Mouse (Mus musculus): ENCODE results near the gene Smok2a.
"Not testable (repeated sequence)": the region's sequence is repeated elsewhere in the genome, so short reads cannot be mapped to it uniquely, and the experiment has no call there.

Gene Smok2a

DNA sequence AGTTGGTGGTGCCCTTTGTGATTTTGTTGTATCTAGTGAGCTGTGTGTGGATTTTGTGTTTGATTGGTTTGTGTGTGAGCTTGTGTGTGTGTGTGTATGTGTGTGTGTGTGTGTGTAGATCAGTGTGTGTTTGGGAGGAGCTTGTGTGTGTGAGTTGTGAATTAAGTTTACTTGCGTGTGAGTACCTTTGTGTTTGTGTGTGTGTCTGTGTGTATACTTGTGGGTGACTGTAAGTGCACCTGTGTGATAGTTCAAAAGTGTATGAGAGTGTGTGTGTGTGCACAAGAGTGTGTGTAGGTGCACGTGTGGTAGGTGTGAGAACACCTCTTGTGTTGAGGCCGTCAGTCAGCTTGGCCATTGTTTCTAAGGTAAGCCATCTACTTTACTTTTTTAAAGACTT is at the start of gene Smok2a:
Smok2a (plus strand) TSS at position 301 of the 400 bp plus-strand sequence.
- Histone ChIP-seq H3K27me3 (ENCODE audit: control insufficient read depth, insufficient read depth, low read length, poor library complexity, severe bottlenecking) (no peaks in the 10 kb centered on the region), H3K36me3 (ENCODE audit: control insufficient read depth, insufficient read depth, low read length, poor library complexity, severe bottlenecking) (no peaks in the 10 kb centered on the region)
- no peak for DNase-seq (ENCODE audit: low read depth, low spot score)

GRCm38 (mm10) chr17:13173578-13173977 is 47.4 kb upstream of the Smok2a start:
- DNase-seq (ENCODE audit: low read depth, low spot score); H3K36me3 ChIP-seq (ENCODE audit: control insufficient read depth, insufficient read depth, low read length, poor library complexity, severe bottlenecking); H3K27me3 ChIP-seq (ENCODE audit: control insufficient read depth, insufficient read depth, low read length, poor library complexity, severe bottlenecking): not testable (repeated sequence)

DNA sequence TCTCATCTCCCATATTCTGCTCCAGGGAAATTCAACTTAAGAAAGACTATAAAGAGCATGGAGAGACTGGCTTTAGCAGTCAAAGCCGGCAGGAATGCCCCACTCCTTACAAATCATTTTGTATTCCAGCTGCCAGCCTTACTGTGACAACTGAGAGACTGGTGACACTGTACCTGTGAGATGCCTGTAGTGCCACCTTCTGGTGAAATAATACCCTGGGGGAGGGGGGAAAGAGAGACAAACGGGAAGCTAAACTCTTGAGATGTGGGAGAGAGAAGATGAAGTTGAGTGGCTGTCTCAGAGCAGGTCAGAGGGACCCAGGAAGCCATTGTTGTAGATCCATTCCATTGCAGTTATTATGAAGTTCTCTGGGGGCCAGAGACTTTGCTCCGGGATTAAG is 47.0 kb upstream of the Smok2a start:
- not testable (repeated sequence) for H3K27me3 ChIP-seq (ENCODE audit: control insufficient read depth, insufficient read depth, low read length, poor library complexity, severe bottlenecking); DNase-seq (ENCODE audit: low read depth, low spot score); H3K36me3 ChIP-seq (ENCODE audit: control insufficient read depth, insufficient read depth, low read length, poor library complexity, severe bottlenecking)

- not testable (repeated sequence) for DNase-seq (ENCODE audit: low read depth, low spot score); H3K27me3 ChIP-seq (ENCODE audit: control insufficient read depth, insufficient read depth, low read length, poor library complexity, severe bottlenecking); H3K36me3 ChIP-seq (ENCODE audit: control insufficient read depth, insufficient read depth, low read length, poor library complexity, severe bottlenecking)
These were observed 45.4 kb upstream of the Smok2a start for GRCm38 (mm10) chr17:13175609-13176008.

GRCm38 (mm10) chr17:13177796-13178195 is 43.2 kb upstream of the Smok2a start:
- DNase-seq (ENCODE audit: low read depth, low spot score); H3K36me3 ChIP-seq (ENCODE audit: control insufficient read depth, insufficient read depth, low read length, poor library complexity, severe bottlenecking); H3K27me3 ChIP-seq (ENCODE audit: control insufficient read depth, insufficient read depth, low read length, poor library complexity, severe bottlenecking): not testable (repeated sequence)

DNA sequence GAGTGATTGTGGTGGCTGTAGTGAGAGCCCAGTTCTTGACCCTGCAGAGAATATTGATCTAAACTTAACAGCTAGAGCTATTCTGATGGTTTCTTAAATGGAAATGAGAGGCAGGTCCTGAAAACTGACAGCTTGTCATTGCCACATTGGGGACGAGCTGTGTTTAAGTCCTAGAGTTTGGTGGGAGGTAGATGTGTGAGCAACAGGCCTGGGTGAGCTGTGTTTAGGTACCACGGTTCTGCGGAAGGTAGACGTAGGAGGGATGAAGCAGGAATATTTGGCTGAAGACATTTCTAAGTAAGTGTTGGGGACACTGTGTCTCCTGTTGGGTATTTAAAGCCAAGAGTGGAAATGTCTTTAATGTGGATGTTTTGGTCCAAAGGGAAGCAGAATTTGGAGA is 42.0 kb upstream of the Smok2a start:
- H3K36me3 ChIP-seq (ENCODE audit: control insufficient read depth, insufficient read depth, low read length, poor library complexity, severe bottlenecking); H3K27me3 ChIP-seq (ENCODE audit: control insufficient read depth, insufficient read depth, low read length, poor library complexity, severe bottlenecking); DNase-seq (ENCODE audit: low read depth, low spot score): not testable (repeated sequence)

GRCm38 (mm10) chr17:13180491-13180890 is 40.5 kb upstream of the Smok2a start:
- not testable (repeated sequence) for DNase-seq (ENCODE audit: low read depth, low spot score); H3K27me3 ChIP-seq (ENCODE audit: control insufficient read depth, insufficient read depth, low read length, poor library complexity, severe bottlenecking)

DNA sequence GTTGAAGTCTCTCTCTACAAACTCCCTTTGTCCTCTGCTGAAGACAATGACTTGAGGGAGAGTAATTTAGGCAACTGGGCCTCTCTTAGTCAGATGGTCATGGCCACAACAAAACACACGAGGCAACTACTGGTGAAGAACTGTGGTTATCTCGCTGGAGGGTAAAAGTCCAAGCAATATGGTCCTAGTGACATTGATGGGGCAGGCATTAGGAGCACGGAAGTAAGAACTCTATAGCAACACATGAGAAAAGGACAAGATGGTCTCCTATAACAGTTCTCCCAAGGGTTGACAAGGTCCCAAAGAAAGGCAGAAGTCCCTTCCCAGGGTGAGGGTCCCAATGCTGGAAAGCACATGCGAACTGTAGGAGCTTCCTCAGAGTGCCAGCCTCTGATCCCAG is 38.3 kb upstream of the Smok2a start:
- H3K36me3 ChIP-seq (ENCODE audit: control insufficient read depth, insufficient read depth, low read length, poor library complexity, severe bottlenecking); DNase-seq (ENCODE audit: low read depth, low spot score); H3K27me3 ChIP-seq (ENCODE audit: control insufficient read depth, insufficient read depth, low read length, poor library complexity, severe bottlenecking): not testable (repeated sequence)

More at GRCm38 (mm10) chr17:13180491-13180890, 40.5 kb upstream of the Smok2a start:
- not testable (repeated sequence) for H3K36me3 ChIP-seq (ENCODE audit: control insufficient read depth, insufficient read depth, low read length, poor library complexity, severe bottlenecking)

DNA sequence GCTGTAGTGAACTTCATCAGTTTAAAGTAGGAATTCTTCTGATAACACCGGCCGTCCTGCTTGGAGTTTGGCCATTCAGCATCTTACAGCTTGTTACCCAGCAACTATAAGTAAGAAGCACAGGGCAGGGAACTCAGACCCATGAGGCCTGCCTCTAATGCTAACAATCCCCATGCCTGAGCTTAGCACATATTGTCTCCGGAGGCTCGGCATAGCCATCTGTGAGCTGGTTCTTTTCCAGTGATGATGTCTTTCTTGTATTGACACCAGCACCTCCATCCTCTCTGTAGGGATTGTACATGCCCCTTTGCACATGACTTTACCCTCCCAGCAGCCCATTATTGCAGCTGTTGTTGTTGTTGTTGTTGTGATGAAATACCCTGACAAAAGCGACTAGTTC is 36.5 kb upstream of the Smok2a start:
- H3K27me3 ChIP-seq (ENCODE audit: control insufficient read depth, insufficient read depth, low read length, poor library complexity, severe bottlenecking); H3K36me3 ChIP-seq (ENCODE audit: control insufficient read depth, insufficient read depth, low read length, poor library complexity, severe bottlenecking); DNase-seq (ENCODE audit: low read depth, low spot score): not testable (repeated sequence)

DNA sequence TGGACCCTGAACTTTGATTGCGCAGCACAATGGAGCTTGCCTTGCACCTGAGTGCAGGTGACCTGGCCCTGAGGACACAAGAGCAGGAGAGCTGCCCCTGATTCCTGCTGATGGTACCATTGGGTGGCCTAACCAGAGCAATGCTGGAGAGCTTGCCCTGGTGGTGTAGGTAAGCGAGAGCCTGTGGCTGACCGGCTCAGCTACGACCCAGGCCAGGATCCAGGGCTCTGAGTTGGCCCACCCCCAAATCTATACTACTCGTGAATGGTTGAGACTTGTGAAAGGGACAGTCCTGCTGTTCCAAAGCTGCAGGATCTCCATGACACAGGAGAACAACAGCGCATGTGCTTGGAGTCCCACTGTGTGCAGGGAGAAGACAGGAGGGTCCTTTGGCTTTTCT is 34.4 kb upstream of the Smok2a start:
- H3K27me3 ChIP-seq (ENCODE audit: control insufficient read depth, insufficient read depth, low read length, poor library complexity, severe bottlenecking); DNase-seq (ENCODE audit: low read depth, low spot score); H3K36me3 ChIP-seq (ENCODE audit: control insufficient read depth, insufficient read depth, low read length, poor library complexity, severe bottlenecking): not testable (repeated sequence)

DNA sequence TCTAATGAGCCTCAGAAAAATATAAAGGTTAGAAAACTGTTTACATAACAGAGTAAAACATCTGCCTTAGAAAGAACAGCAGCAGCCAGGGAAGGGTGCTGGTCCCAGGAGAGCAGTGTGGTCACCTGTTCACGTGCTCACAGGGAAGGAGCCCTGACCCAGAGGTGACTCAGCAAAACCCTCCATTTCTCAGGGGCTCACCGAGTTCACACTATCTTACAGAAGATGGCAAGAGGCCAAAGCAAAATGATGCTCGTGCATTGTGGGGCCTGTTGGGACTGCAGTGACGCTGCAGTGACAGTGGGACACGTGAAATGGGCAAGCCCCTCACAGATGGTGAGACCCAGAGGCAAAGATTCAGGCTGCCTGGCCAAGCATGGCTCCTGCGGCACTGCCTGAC is 33.4 kb upstream of the Smok2a start:
- not testable (repeated sequence) for H3K27me3 ChIP-seq (ENCODE audit: control insufficient read depth, insufficient read depth, low read length, poor library complexity, severe bottlenecking); DNase-seq (ENCODE audit: low read depth, low spot score); H3K36me3 ChIP-seq (ENCODE audit: control insufficient read depth, insufficient read depth, low read length, poor library complexity, severe bottlenecking)

- H3K36me3 ChIP-seq (ENCODE audit: control insufficient read depth, insufficient read depth, low read length, poor library complexity, severe bottlenecking); DNase-seq (ENCODE audit: low read depth, low spot score): not testable (repeated sequence)
These were observed 32.1 kb upstream of the Smok2a start for GRCm38 (mm10) chr17:13188846-13189245.

DNA sequence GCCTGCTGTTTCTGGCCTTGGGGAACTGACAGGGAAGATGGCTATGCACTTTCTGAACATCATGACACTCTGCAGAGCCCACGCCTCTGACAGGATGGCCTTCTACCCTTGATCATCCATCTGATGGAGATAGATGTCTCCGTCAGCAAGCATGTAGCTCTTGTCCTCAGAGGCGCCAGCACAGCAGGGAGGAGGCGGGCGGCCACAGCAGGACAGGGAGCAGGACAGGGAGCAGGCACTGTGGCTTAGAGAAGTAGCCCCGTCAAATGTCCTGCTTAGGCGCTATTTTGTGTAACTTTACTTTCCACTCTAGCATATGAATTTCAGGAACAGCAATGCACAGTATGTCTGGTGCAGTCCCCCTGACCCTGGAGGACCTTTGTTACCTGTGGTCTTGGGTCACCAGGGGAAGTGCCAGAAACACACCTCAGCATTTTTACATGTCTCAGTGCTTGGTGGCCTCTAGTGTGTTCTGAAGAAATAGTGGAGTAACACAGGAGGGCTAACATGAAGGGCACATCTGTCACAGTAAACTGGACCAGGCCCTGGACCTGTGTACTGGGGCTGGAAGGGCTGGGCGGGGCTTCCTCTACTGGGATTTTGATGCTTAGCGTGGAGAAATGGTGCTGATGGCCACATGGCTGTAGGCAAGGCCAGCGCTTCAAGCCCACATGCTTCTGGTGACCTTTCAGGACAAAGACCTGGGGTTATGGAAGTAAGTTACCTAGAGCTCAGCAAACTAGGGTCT is 30.0 kb upstream of the Smok2a start:
- not testable (repeated sequence) for H3K36me3 ChIP-seq (ENCODE audit: control insufficient read depth, insufficient read depth, low read length, poor library complexity, severe bottlenecking); DNase-seq (ENCODE audit: low read depth, low spot score); H3K27me3 ChIP-seq (ENCODE audit: control insufficient read depth, insufficient read depth, low read length, poor library complexity, severe bottlenecking)

More at GRCm38 (mm10) chr17:13188846-13189245, 32.1 kb upstream of the Smok2a start:
- not testable (repeated sequence) for H3K27me3 ChIP-seq (ENCODE audit: control insufficient read depth, insufficient read depth, low read length, poor library complexity, severe bottlenecking)

DNA sequence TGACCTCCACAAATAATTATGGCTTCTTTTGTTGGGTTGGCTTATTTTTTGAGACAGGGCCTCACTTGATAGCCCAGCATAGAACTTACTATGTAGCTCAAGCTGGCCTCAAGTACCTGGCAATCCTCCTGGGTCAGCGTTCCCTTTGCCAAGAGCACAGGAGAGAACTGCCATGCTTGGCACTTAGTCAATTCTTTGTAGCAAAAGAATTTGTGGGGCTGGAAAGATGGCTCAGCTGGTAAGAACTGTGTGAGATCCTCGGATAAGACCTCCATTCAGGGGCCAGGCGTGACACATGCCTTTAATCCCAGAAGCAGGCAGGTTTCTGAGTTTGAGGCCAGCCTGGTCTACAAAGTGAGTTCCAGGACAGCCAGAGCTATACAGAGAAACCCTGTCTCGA is 24.5 kb upstream of the Smok2a start:
- not testable (repeated sequence) for DNase-seq (ENCODE audit: low read depth, low spot score); H3K36me3 ChIP-seq (ENCODE audit: control insufficient read depth, insufficient read depth, low read length, poor library complexity, severe bottlenecking); H3K27me3 ChIP-seq (ENCODE audit: control insufficient read depth, insufficient read depth, low read length, poor library complexity, severe bottlenecking)

DNA sequence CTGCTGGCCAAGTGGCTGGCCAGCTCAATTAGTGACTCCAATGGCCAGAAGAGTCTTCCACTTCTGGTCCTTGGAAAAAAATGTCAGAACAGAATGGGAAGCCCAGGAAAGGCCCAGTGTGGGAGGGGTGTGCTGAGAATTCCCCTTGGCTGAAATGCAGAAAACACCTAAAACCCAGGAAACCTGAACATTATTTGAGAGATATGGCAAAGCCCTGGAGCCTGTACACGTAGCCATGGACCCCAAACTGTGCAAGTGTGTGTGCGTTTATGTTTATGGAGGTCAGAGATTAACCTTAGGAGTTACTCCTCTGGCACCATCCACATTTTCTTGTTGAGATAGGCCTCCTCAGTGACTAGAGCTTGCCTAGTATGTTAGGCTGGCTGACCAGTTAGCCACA is 22.2 kb upstream of the Smok2a start:
- H3K27me3 ChIP-seq (ENCODE audit: control insufficient read depth, insufficient read depth, low read length, poor library complexity, severe bottlenecking); H3K36me3 ChIP-seq (ENCODE audit: control insufficient read depth, insufficient read depth, low read length, poor library complexity, severe bottlenecking); DNase-seq (ENCODE audit: low read depth, low spot score): not testable (repeated sequence)

GRCm38 (mm10) chr17:13199880-13200409 is 21.0 kb upstream of the Smok2a start:
- H3K36me3 ChIP-seq (ENCODE audit: control insufficient read depth, insufficient read depth, low read length, poor library complexity, severe bottlenecking); H3K27me3 ChIP-seq (ENCODE audit: control insufficient read depth, insufficient read depth, low read length, poor library complexity, severe bottlenecking); DNase-seq (ENCODE audit: low read depth, low spot score): not testable (repeated sequence)

Data from splenic B cell, adult 2 months (primary cell).